Mouse (Mus musculus) monocyte, adult 2 months (primary cell): Measurements from ENCODE around the gene Vamp8.

Experiments
- DNase-seq, 2 experiments: peaks; one replicate each; pipeline ENCODE4 v3.0.0; 2022; ENCODE audit warnings: low spot score in 2 of 2, low read depth in 1 of 2

Gene Vamp8

GRCm38 (mm10) chr6:72356001-72356532, 34.4 kb downstream of the Vamp8 start:
- no peak for DNase-seq

- DNase-seq: peak in 1 of 2 experiments; percentile 9
Measured at GRCm38 (mm10) chr6:72355066-72355911, 35.2 kb downstream of the Vamp8 start, which contains the start of gene Tmem150a. Tmem150a (plus strand) TSS chr6:72355447.

- no peak for DNase-seq
Measured at GRCm38 (mm10) chr6:72354025-72354424, 36.5 kb downstream of the Vamp8 start.

GRCm38 (mm10) chr6:72352636-72353405, 37.7 kb downstream of the Vamp8 start:
- no peak for DNase-seq

GRCm38 (mm10) chr6:72350214-72350613, 40.3 kb downstream of the Vamp8 start:
- DNase-seq: no peak

GRCm38 (mm10) chr6:72348411-72348810, 42.1 kb downstream of the Vamp8 start:
- no peak for DNase-seq

GRCm38 (mm10) chr6:72347166-72347941, 43.1 kb downstream of the Vamp8 start, which contains the start of gene 0610030E20Rik:
0610030E20Rik (plus strand) TSS chr6:72347317.
- peak in 1 of 2 experiments; percentile 52 for DNase-seq

GRCm38 (mm10) chr6:72346261-72346660, 44.2 kb downstream of the Vamp8 start:
- DNase-seq: no peak

- no peak for DNase-seq
Measured at GRCm38 (mm10) chr6:72345633-72346032, 44.9 kb downstream of the Vamp8 start.

- DNase-seq: peak; percentile 72 to 77
Measured at GRCm38 (mm10) chr6:72345074-72345567, 45.4 kb downstream of the Vamp8 start, which contains the start of gene Usp39. Usp39 (minus strand) TSS chr6:72345184.

GRCm38 (mm10) chr6:72344396-72345073, 46.0 kb downstream of the Vamp8 start:
- no peak for DNase-seq

GRCm38 (mm10) chr6:72340481-72340880, 50.0 kb downstream of the Vamp8 start:
- DNase-seq: no peak
